Mouse (Mus musculus) thymus, postnatal 0 days (tissue): ENCODE results near the gene Rasal1. TPM values are rescaled to one million over a fixed set of nuclear protein-coding genes. Genes with fewer than 3 reads are reported as not detected.

Source experiments
- DNase-seq: peaks from one replicate; pipeline ENCODE4 v3.0.0-alpha.2; 2015; ENCODE audit warnings: low spot score
- polyA plus RNA-seq: library from polyadenylated mRNA; unstranded; fragments of >200 nt; fragmentation: Nextera tagmentation; extraction: Ambion mirVana; gene quantifications from 2 replicates; pipeline ENCODE4 v1.2.1, GENCODE M21; 2015

Gene Rasal1
- polyA plus RNA-seq, 1 experiment from 2014 or later, result 11.4 TPM

DNA sequence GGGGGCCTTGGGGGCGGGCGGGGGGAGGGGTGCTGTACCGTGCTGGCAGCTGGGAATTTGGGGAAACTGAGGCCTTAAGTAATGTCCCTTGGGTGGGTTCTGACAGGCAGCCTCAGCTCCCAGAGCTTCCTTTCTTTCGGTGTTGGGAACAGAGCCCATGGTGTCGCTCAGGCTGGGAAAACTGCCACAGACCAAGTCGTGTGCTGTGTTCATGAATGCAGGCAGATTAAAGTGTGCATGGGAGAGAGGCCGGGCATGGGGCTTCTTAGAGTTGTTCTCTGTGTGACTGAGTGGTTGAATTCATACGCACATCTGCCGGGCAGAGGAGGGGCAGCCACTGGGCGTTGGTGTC is 26.8 kb upstream of the Rasal1 start:
- no peak for DNase-seq

DNA sequence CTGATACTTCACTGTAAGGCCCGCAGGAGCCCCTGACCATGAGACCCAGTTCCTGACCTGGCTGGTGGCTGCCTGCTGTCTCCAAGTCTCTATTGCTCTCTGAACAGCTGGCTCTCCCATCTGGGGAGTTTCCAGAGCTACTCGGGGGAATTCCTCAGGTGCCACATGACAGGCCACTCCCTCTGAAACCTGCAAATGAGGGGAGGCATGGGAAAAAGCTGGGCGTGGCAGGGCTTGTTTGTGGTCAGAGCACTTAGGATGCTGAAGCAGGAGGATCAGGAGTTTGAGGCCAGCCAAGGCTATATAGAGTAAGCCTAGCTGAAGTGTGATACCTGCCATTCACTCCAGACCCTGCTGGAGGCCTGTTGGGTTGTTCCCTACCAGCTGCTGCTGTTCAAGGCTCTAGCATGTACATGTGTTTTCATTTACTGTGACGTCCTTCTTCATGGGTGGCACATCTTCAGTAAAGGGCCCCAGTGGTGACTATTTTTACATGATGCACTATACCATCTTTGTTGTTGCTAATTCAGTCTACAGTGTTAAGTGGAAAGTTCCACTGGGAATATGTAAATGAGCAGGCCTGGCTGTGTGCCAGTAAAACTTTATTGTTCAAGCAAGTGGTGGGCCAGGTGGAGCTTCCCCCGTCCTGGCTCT is 26.3 kb upstream of the Rasal1 start:
- DNase-seq, result no peak

DNA sequence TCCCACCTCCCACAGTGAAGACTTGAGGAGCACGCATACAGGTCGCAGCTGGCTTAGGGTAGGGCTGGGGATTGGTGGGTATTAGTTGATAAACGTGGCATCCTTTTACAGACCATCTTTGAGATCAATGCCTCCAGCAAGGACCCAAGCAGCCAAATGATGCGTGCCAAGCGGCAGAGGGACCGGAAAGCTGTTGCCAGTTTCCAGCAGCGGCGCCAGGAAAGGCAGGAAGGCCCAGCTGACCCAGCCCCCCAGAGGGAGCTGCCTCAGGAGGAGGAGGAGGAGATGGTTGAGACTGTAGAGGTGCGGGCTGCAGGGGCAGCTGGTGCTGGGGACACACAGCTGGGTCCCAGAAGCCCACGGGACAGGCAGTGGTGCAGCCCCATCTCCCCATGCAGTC is 24.2 kb upstream of the Rasal1 start:
- no peak for DNase-seq

DNA sequence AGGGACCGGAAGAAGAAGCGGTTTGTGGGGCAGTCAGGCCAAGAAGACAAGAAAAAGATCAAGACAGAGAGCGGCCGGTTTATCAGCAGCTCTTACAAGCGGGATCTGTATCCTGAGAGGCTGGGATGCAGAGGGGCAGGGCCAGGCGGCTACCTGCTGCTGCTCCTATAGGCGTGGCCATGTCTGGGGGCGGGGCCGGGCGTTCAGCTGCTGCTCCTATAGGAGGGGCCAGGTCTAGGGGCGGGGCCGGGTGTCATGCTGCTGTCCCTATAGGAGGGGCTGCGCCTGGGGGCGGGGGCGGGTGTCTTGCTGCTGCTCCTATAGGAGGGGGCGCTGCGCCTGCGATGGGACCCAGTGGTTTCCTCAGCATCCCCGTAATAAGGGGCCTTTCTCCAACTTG is 22.2 kb upstream of the Rasal1 start:
- DNase-seq, result peak; percentile 47

DNA sequence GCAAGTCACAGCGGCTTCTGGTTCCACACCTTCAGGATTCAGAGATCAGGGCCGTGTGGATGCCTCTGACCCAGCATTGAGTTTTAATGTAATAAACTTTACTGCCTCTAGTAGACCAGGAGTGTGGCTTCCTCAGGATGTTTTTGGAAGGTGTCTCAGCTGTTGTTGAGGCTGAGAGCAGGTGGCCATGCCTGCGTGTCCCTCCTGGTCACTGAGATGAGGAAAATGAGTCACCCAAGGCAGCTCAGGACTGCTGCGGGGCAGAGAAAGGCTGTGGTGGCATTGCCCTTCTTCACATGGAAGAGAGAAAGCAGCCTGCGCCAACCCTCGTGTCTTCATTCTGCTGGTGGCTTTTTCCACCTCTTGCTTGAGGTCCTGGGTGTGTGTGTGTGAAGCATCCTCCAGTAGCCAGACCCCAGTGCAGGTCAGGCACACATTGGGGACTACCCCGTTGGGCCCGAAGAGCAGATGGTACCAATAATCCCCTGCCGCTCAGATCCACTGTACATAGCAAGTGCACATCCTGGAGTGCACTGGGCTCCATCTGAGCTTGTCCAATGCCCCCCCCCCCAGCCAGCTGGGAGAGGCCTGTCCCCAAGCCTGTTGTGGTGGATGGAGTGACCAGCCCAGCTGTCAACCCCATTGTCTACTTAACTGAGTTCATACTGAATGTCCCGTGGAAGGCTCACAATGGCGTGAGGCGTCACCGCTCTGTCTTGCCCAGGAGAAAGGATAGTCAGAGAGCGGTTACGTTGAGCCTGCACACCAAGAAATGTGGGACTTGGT is 20.9 kb upstream of the Rasal1 start:
- DNase-seq, result no peak

DNA sequence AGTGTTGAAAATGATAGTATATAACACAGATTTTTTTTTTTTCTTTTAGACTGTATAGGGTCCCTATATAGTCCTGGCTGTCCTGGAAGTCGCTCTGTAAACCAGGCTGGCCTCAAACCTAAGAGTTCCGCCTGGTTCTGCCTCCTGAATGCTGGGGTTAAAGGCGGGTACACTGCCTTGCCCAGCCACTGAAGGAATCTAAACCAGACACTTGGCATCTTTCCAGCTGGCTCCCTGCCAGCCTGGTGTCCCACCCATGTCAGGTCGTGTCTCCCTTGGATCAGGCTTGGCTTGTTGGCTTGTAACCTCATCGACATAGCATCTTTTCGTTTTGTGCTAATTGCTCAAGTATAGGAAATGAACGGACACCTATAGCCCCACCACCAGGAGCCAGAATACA is 20.0 kb upstream of the Rasal1 start:
- DNase-seq, result no peak

DNA sequence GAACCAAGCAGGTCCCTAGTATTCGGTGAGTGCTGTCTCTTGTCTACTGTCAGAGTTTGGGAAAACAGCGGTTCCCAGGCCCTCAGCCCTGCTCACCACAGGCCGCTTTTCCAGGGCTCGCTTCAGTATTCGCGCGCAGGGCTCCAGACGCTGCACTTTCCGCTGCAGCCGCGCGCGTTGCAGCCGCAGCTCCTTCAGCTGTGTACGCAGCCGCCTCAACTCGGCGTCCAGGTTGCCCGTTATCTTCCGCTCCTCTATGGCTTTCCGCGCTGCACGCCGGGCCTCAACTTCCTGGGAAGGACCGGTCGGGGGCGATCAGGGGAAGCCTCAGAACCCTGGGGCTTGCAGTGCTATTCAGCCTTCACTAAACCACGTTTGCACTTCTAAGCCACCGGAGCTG is 17.5 kb upstream of the Rasal1 start:
- DNase-seq, result peak; percentile 52

DNA sequence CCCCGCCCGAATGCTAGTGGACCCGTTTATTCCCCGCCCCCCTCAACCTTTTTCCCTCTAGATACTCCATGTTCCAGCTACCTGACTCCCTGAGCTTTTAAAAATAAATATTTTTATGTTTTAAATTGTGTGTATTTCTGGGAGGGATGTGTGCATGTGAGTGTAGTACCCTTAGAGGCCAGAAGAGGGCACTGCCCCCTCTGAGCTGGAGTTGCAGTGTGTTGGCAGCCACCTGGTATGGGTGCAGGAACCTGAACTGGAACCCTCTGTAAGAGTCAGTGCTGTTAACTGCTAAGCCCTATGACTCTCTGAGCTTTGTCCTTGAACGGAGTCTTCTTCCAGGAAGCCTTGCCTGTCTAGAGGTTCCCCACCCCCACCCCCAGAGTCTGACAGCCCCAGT is 16.7 kb upstream of the Rasal1 start:
- DNase-seq, result no peak

DNA sequence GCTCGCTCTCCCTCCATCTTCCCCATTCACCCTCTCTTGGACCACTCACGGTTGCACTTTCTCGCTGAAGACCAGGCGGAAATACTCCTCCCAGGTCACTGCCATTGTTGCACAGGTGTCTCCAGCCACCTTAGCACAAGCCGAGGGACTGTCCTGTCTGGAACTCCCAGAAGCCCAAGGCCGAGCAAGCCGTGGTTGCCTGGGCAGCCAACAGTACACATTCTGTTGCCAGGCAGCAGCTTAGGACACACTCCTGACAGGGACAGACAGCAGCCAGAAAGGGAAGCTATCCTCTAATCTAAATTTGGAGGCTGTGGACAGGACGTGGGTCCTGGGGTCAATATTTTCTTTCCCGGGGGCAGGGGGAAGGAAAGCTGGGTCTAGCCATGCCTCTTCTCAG is 14.5 kb upstream of the Rasal1 start, which contains the start of gene Cfap73:
Gene Cfap73 (minus strand): TSS at position 105 of the 400 bp plus-strand sequence.
- DNase-seq, result no peak

DNA sequence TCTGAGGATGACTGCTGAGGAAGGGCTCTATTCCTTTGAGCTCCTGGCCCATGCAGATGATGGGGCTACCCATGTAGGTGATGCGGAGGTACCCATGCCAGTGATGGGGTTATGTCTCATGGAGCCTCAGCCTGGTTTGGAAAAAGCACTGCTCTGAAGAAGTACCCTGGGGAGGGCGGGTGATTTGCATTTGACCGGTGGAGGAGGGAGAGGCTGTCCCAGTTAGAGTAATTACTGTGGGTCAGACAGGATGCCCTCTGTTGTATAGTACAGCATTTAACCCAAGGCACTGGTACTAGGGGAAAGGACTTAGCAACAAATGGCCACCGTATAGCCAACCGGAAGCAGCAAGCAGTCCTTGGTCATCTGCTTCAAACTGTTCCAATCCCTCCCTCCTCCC is 13.8 kb upstream of the Rasal1 start:
- DNase-seq, result no peak

DNA sequence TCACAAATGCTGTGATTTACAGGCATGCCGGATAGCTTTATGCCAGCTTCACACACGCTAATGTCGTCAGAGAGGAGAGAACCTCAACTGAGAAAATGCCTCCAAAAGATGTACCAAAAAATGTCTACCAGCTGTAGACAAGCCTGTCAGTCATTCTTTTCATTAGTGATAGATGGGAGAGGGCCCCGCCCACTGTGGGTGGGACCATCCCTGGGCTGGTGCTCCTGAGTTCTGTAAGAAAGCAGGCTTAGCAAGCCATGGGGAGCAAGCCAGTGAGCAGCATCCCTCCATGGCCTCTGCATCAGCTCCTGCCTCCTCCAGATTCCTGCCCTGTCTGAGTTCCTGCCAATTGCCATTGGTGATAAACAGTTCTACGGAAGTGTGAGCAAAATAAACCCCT is 13.0 kb upstream of the Rasal1 start:
- DNase-seq, result no peak

DNA sequence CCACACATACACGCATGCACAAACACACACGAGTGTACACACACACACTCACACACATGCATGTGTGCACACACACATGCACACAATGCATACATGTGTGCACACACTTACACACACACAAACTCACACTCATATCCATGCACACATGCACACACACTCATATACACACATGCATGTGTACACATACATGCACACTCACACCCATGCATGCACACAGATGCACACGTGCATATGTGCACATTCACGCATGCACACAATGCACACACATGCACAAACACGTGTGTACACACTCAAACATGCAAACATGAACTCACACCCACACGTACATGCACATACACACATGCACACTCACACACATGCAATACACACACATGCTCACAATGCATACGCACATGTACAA is 8.5 kb upstream of the Rasal1 start:
- no peak for DNase-seq

DNA sequence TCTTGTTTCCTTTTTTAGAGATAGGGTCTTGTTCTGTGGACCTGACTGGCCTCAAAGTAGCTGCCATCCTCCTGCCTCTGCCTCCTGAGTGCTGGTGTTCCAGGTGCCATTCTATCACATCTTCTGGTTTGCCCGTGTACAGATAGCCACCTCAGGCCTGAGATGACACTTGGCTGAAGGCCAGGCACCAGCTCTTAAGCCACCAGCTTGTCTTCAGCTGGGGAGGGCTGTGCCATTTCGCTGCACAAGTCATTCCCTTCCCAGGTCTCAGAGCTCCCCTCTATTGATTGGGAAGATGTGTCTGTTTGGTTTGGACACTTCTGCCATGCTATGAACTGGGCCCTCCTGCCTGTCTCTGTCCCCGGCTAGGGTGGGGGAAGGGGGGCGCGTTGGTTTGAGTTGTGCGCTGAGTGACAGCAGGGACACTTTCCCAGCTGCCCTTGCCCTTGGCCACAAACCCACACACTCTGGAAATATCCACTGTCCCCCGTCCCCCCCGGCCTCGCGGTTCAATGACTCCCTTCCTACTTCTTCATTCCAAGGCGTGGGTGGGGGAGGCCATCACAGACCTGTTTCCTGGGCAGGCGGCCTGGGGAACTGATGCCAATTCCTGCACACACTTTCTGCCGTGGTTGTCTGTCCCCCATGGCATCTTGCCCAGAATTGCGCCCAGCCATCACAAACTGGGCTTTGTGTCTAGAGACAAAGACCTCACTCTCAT is 5.1 kb upstream of the Rasal1 start:
- DNase-seq, result no peak

DNA sequence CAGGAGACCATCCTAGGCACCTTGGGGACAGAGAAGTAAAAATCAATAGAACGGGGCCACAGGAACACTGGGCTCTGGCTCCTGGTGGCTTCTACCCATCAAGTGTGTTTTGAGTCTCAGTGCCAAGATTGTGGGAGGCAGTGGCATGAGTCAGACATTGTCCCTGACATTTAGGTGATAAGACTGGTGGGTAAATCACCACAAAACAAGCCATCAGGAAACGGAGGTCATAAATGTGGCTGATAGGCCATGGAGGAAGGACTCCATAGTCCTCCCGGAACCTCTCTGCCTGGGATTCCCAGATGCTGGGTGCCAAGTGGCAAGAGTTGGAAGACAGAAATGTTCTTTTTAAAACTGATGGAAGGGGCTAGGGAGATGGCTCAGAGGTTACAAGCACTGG is 4.4 kb upstream of the Rasal1 start:
- DNase-seq, result no peak

DNA sequence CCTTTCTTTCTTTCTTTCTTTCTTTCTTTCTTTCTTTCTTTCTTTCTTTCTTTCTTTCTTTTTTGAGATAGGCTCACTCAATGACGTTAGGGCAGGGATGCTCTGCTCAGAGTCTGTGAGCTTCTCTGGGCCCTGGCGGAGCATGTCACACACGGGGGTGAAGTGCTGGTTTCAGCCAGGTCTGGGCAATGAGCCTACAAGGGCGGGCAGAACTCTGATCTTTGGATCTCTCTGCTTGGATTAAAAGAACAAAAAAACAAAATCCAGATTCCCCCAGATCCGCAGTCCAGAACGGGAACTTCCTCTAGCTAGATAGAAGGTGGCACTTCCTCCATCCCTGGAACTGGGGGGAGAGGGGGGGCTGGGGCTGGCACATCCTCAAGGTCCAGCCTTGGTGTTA is 2.8 kb upstream of the Rasal1 start:
- no peak for DNase-seq

DNA sequence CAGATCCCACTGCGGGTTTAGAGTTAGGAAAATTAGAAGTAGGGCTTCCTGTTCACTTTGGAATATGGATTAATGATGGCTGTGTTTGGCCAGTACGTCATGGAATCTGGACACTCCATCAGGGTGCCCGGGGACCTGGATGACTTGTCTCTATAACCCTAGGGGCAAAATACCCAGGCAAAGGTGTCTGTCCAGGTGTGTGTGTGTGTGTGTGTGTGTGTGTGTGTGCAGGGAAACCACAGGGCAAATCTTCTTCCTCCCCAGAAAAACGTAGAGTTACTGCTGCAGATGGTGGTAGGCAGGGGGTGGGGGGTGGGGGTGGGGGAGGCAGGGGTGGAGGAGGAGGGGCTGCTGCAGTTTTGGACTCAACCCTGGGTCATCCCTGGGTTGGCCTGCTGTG is 1.3 kb upstream of the Rasal1 start:
- peak; percentile 37 for DNase-seq

DNA sequence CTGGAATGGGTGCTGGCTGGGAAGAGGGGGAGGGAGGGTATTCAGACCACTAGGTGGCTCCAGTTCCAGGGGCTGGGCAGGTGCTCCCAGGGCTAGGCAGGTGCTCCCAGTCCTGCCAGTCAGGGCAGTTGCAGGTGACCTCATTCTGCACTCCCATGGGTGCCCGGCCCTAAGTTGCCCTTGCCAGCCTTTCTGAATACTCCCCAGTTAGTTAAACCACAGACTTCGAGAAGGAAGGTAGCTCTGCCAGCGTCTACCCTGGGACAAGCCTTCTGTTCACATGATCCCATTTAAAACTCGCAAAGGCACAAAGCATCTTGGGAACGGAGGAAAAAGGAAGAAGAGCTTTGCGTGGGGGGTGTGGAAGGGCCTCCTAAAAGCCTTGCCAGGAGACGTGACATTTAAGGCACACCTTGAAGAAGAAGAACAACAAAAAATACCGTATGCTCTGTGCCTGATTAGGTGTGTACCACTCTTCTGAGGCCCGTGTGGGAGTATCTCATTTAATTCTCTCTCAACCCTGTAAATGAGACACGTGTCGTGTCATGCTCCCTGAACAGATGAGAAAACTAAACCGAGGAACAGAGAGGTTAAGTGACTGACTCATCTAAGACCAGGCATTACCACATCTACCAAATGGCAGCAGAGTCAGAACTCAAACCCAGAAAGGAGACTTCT is 659 bp upstream of the Rasal1 start:
- peak; percentile 53 for DNase-seq

DNA sequence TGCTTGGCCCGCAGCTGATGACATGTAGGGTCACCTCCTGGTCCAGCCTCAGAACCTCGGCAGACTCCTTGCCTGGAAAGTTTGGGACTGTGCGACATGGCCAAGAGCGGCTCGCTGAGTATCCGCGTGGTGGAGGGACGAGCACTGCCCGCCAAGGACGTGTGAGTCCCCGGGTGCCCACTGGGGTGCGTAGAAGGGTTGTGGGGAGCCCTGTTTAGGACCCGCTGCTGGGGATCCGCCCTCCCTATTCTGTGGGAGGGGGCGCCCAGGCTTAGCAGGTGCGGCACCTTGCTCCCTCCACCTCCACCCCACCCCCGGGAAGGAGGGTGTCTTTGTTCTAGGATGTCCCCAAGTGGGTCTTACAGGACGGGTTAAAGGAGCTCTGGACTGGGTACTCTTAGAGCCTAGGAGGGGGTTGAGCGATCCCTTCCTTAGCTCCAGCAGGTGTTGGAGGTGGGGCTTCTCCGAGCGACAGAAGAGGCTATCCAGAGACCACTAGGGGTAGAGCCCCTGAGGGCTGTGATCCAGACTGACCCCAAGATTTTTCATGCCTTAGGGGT is 842 bp downstream of the Rasal1 start:
- DNase-seq, result peak; percentile 67

DNA sequence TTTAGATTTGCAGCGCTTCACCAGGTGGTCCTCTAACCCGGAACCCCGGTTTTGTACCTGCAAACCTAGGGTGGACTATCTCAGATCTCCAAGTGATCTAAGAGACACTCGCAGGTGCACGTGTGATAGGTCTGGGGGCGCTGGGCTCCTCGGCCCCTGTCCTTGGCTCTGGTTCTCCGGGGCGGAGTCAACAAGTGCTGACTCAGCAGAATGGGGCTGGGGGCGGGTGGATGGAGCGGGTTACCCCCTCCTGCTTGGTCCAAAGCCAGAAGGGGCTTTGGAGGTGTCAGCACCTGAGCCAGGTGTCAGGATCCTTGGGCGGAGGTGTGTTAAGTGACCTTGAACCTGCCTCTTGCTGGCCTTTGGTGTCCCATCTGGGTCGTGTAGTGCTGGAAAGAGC is 1.3 kb downstream of the Rasal1 start:
- DNase-seq, result no peak

DNA sequence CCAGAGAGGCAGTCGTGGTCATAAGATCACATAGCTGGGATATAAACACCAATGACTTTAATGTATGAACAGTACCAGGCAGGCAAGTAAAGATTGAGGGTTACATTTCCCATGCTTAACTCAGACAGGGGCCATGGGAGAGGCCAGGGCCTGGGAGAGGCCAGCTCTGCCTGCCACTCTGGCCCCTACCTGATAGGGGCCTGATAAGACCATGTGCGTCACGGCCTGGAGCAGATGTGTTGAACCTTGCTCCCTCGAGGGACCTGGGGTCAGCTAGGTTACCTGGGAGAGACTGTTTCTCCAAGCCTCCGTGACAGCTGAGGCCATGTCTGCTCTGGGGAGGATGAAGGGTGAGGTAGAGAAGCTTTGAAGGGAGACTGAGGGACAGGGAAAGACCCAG is 2.6 kb downstream of the Rasal1 start:
- no peak for DNase-seq

DNA sequence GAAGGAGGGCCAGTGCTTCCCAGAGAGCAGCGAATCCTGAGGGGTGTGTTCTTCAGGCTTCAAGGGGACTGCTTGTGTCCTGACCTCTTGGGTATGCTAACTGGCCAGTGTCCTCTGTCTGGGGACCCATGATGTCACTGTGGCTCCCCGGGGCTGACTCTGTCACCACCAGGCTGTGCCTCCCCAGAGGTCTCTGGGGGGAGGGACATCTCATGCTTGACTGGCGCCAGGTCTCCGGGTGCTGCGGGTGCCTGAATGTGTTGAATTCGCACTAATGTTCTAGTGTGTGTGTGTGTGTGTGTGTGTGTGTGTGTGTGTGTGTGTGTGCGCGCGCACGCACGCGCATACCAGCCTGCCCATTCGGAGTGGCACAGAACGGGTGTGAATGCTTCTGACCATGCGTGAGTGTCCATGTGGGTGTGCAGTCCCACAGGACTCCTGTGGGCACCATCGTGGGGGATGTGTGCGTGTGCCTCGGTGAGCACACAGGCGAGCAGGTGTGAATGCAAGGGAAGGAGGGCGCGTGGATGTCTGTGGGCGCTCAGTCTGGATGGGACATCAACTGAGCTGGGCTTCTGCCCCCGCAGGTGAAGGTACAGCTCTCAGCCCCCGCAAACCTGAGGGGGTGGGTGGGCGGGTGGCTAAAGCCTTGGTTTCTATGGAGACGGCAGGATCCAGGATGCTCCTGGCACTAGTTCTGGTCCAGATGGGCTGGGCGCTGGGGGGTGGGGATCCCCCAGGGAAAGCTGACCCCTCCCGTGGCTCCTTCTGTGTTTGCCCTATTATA is 4.5 kb downstream of the Rasal1 start:
- DNase-seq, result no peak
